Comparison of ENCODE assay signal across 8 mouse cellular contexts in genomic region chr9:71484871-71485474, GRCm38 (mm10). TPM values are rescaled to one million over a fixed set of nuclear protein-coding genes. Genes with fewer than 3 reads are reported as not detected.
DNase-seq lines count a peak whose midpoint lies in the region; ATAC-seq and TF ChIP-seq lines count a peak whose summit lies in the region.

No protein-coding gene starts in this region.

- peaks cover 3% of the 10 kb centered on the region; the same call in 1 of the 2 replicates for H3K4me1 ChIP-seq in kidney, adult 2 months (ENCODE audit: control insufficient read depth, insufficient read depth, low read length)
- H3K4me1 ChIP-seq in bone marrow, adult 2 months (ENCODE audit: control insufficient read depth, insufficient read depth, low read length) = no peaks in the 10 kb centered on the region
- H3K4me1 ChIP-seq in hindbrain, embryonic 13.5 days (replicated peaks) = peaks cover 24% of the 10 kb centered on the region
- H3K4me1 ChIP-seq in midbrain, embryonic 12.5 days = peaks cover 17% of the 10 kb centered on the region

- DNase-seq in kidney, adult 2 months = peak; percentile 81
- no peak for DNase-seq in kidney, postnatal 25 days
- no peak for DNase-seq in spleen, postnatal 36 days (ENCODE audit: low spot score in 2 of 2)
- DNase-seq in cerebellum, adult 8-10 months = no peak

- peak overlapping the region; percentile 72 for H3K4me2 ChIP-seq in hindbrain, embryonic 13.5 days
- H3K4me2 ChIP-seq in midbrain, embryonic 12.5 days (replicated peaks) = peak overlapping the region; percentile 59

- no peaks in the 10 kb centered on the region for H3K9me3 ChIP-seq in hindbrain, embryonic 13.5 days
- no peaks in the 10 kb centered on the region for H3K9me3 ChIP-seq in midbrain, embryonic 12.5 days

- H3K4me3 ChIP-seq in kidney, adult 2 months (ENCODE audit: insufficient read depth, low read depth, low read length) = peak overlapping the region; percentile 95
- peak overlapping the region; percentile 97 for H3K4me3 ChIP-seq in bone marrow, adult 2 months (replicated peaks; ENCODE audit: control insufficient read depth, low read depth, low read length)
- peak overlapping the region; percentile 96 for H3K4me3 ChIP-seq in hindbrain, embryonic 13.5 days
- H3K4me3 ChIP-seq in midbrain, embryonic 12.5 days = peak overlapping the region; percentile 96

- peak overlapping the region; percentile 100 for H3K27ac ChIP-seq in kidney, adult 2 months (ENCODE audit: insufficient read depth, low read depth, low read length)
- peak overlapping the region; percentile 90 for H3K27ac ChIP-seq in bone marrow, adult 2 months (ENCODE audit: control insufficient read depth, insufficient read depth, low read depth, low read length, poor library complexity)
- peak overlapping the region; percentile 94 for H3K27ac ChIP-seq in hindbrain, embryonic 13.5 days
- H3K27ac ChIP-seq in midbrain, embryonic 12.5 days (replicated peaks) = peak overlapping the region; percentile 90

- no peak for TF ChIP-seq POLR2A in kidney, adult 2 months (IDR thresholded peaks at IDR 0.05; ENCODE audit: low read depth, low read length)
- TF ChIP-seq POLR2A in bone marrow, adult 2 months (IDR thresholded peaks at IDR 0.05; ENCODE audit: borderline replicate concordance, control insufficient read depth, low read depth, low read length) = no peak

- H3K36me3 ChIP-seq in kidney, adult 2 months (ENCODE audit: control insufficient read depth, insufficient read depth, low read length) = peaks cover 11% of the 10 kb centered on the region
- peaks cover 37% of the 10 kb centered on the region for H3K36me3 ChIP-seq in hindbrain, embryonic 13.5 days
- H3K36me3 ChIP-seq in midbrain, embryonic 12.5 days = peaks cover 37% of the 10 kb centered on the region

- no peaks in the 10 kb centered on the region for H3K27me3 ChIP-seq in kidney, adult 2 months (replicated peaks; ENCODE audit: control insufficient read depth, insufficient read depth, low read length)
- peaks cover 10% of the 10 kb centered on the region; the same call in 1 of the 2 replicates for H3K27me3 ChIP-seq in hindbrain, embryonic 13.5 days
- peaks cover 14% of the 10 kb centered on the region; the same call in 1 of the 2 replicates for H3K27me3 ChIP-seq in midbrain, embryonic 12.5 days

- no peak for TF ChIP-seq CTCF in kidney, adult 2 months (conservative IDR thresholded peaks at IDR 0.05; ENCODE audit: insufficient read depth, insufficient read length, low read depth, low read length)
- no peak for TF ChIP-seq CTCF in bone marrow, adult 2 months (IDR thresholded peaks at IDR 0.05; ENCODE audit: control insufficient read depth, insufficient read depth, low read length)

- under 1% methylated on average over 14 of the region's 14 CpGs for WGBS in kidney, adult 2 months
- WGBS in bone marrow, adult 2 months = 1% methylated on average over 14 of the region's 14 CpGs
- WGBS in hindbrain, embryonic 13.5 days = 3% methylated on average over 14 of the region's 14 CpGs
- WGBS in midbrain, embryonic 12.5 days = 3% methylated on average over 14 of the region's 14 CpGs

- H3K9ac ChIP-seq in hindbrain, embryonic 13.5 days = peak overlapping the region; percentile 96
- peak overlapping the region; percentile 99 for H3K9ac ChIP-seq in midbrain, embryonic 12.5 days (replicated peaks)

- no peak for ATAC-seq in hindbrain, embryonic 13.5 days (ENCODE audit: low FRiP score)
- no peak for ATAC-seq in midbrain, embryonic 12.5 days (ENCODE audit: low FRiP score, low read depth)
- ATAC-seq in megakaryocyte-erythroid progenitor cell, adult 5-6 weeks (replicated peaks; ENCODE audit: low FRiP score, low TSS enrichment, poor library complexity, severe bottlenecking) = no peak

RNA-seq across cellular contexts. Expression of gene Polr2m, which starts 0.8 kb away (rescaled TPM):
- polyA plus RNA-seq in kidney, adult 2 months (2012; rRNA removed) = 260 and 520 TPM in 2 replicates
- 34.1 and 43.8 TPM in 2 replicates for polyA plus RNA-seq in bone marrow, adult 2 months (2011; ENCODE audit: insufficient read depth, insufficient read length, low replicate concordance, missing spikeins)
- polyA plus RNA-seq in hindbrain, embryonic 13.5 days (2015; fragmentation: Nextera tagmentation; extraction: Ambion mirVana) = 320 and 335 TPM in 2 replicates
- polyA plus RNA-seq in midbrain, embryonic 12.5 days (2016; fragmentation: Nextera tagmentation; extraction: Ambion mirVana) = 463 and 468 TPM in 2 replicates
- total RNA-seq in megakaryocyte-erythroid progenitor cell, adult 5-6 weeks (2014; fragmentation: Nextera tagmentation) = 104 and 114 TPM in 2 replicates
- total RNA-seq in megakaryocyte-erythroid progenitor cell, adult 5-6 weeks (2017) = 142 and 160 TPM in 2 replicates
